Mouse (Mus musculus) midbrain, embryonic 11.5 days (tissue): Measurements from ENCODE around the gene Cfap298. TPM values are rescaled to one million over a fixed set of nuclear protein-coding genes. Genes with fewer than 3 reads are reported as not detected.

Source experiments
- ATAC-seq: fragments of 200-750 bp; cut with Nextera tagmentation; 2 replicates; pipeline ENCODE4 v1.8.0; 2017; ENCODE audit warnings: moderate TSS enrichment, moderate library complexity; ENCODE audit not compliant: low FRiP score
- DNase-seq: peaks from one replicate; pipeline ENCODE4 v3.0.0; 2015; ENCODE audit warnings: low spot score; ENCODE audit errors: missing footprints
- H3K27ac ChIP-seq: fragments of 300-500 bp; sonication (generic); 2 replicates; pipeline ENCODE4 v1.5.1; 2014; ENCODE audit warnings: low read depth, low read length
- H3K27me3 ChIP-seq: fragments of 300-500 bp; sonication (generic); 2 replicates; pipeline ENCODE4 v1.6.1; 2014; ENCODE audit warnings: mild to moderate bottlenecking, low read length, moderate library complexity, mixed read lengths; ENCODE audit not compliant: control insufficient read depth, insufficient read depth
- H3K36me3 ChIP-seq: fragments of 300-500 bp; sonication (generic); 2 replicates; pipeline ENCODE4 v1.6.1; 2014; ENCODE audit warnings: mild to moderate bottlenecking, low read length, moderate library complexity, mixed read lengths; ENCODE audit not compliant: control insufficient read depth, insufficient read depth
- H3K4me1 ChIP-seq: fragments of 300-500 bp; sonication (generic); 2 replicates; pipeline ENCODE4 v1.6.1; 2014; ENCODE audit warnings: low read length; ENCODE audit not compliant: control insufficient read depth, insufficient read depth
- H3K4me2 ChIP-seq: fragments of 300-500 bp; sonication (generic); 2 replicates; pipeline ENCODE4 v1.6.1; 2014; ENCODE audit warnings: mild to moderate bottlenecking, moderate library complexity
- H3K4me3 ChIP-seq: fragments of 300-500 bp; sonication (generic); 2 replicates; pipeline ENCODE4 v1.5.1; 2014; ENCODE audit warnings: low read depth, low read length
- H3K9ac ChIP-seq: fragments of 300-500 bp; sonication (generic); 2 replicates; pipeline ENCODE4 v1.6.1; 2014; ENCODE audit warnings: low read length
- H3K9me3 ChIP-seq: fragments of 300-500 bp; sonication (generic); 2 replicates; pipeline ENCODE4 v1.6.1; 2016; ENCODE audit warnings: low read length; ENCODE audit not compliant: control insufficient read depth
- WGBS: fragments of 180-500 bp; shearing (Covaris S2); extraction: QIAGEN DNeasy Blood & Tissue Kit; methylation state at CpG from one replicate; pipeline ENCODE4 v1.1.7; 2014; 5-methylcytosine and 5-hydroxymethylcytosine counted together
- polyA plus RNA-seq: library from polyadenylated mRNA; unstranded; fragments of >200 nt; fragmentation: Nextera tagmentation; extraction: Ambion mirVana; gene quantifications from 2 replicates; pipeline ENCODE4 v1.2.1, GENCODE M21; 2014

The Cfap298 gene
- polyA plus RNA-seq, 1 experiment from 2014 or later, result 50.5 TPM

DNA sequence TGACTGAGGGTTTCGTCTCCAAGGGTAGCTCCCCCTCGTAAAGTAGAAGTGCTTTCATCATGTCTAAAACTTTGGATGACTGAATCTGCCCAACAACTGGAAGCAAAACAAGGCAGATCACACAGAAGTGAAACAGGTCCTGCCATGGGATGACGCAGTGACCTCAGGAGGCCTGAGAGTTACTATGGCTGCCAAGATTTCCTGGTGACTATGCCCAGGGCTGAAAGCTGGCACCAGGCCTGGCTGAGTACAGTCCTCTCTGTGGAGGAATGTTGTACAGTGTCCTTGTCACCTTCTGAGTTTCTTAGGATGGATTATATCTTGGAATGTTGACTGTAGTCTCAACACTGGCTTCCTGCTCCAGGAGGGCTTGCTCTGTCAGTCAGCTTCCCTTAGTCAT, 37.3 kb downstream of the Cfap298 start:
- no peaks in the 10 kb centered on the region for H3K27me3 ChIP-seq
- WGBS, result 90% methylated on average over 3 of the region's 3 CpGs
- H3K4me1 ChIP-seq, result 0 out of 2 replicates have a peak, but pooled peaks cover 3% of the 10 kb centered on the region
- H3K36me3 ChIP-seq, result no peaks in the 10 kb centered on the region
- ATAC-seq (no peak), DNase-seq (no peak)
- no peak overlapping the region for H3K9ac ChIP-seq
- H3K4me3 ChIP-seq, result no peak overlapping the region
- H3K27ac ChIP-seq, result no peak overlapping the region
- H3K4me2 ChIP-seq, result no peak overlapping the region
- H3K9me3 ChIP-seq, result no peaks in the 10 kb centered on the region

- WGBS, result 64% methylated on average over 9 of the region's 9 CpGs
These were observed 41.1 kb downstream of the Cfap298 start for GRCm38 (mm10) chr16:90893792-90894191.

DNA sequence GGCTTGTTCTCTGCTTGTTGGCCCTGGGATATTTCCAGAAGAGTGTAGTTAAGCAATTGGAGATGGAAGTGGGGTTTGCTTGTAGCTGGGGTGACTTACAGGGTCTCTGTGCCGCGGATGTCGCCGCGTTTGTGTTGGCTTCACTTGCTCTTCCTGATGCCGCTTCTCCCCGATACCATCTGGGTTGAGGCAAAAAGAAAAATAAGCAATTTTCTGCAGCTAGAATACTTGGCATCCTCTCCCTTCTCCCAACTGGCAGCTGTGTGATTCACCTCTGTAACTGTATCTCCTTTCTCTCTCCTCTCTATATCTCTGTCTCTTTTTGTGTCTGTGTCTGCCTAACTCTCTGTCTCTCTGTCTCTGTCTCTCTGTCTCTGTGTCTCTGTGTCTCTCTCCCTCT, 41.9 kb downstream of the Cfap298 start:
- Histone ChIP-seq H3K9me3 (0 out of 2 replicates have a peak, but pooled peaks cover under 1% of the 10 kb centered on the region), H3K27me3 (no peaks in the 10 kb centered on the region), H3K27ac (no peak overlapping the region), H3K9ac (no peak overlapping the region), H3K4me2 (no peak overlapping the region), H3K4me1 (no peaks in the 10 kb centered on the region; the same call in 1 of the 2 replicates), H3K4me3 (no peak overlapping the region), H3K36me3 (no peaks in the 10 kb centered on the region)
- DNase-seq (no peak), ATAC-seq (no peak)
- 77% methylated on average over 7 of the region's 7 CpGs for WGBS

More at GRCm38 (mm10) chr16:90893792-90894191, 41.1 kb downstream of the Cfap298 start:
- H3K9ac ChIP-seq, result no peak overlapping the region
- no peaks in the 10 kb centered on the region for H3K27me3 ChIP-seq
- ATAC-seq (no peak), DNase-seq (no peak)
- no peak overlapping the region for H3K4me3 ChIP-seq
- H3K36me3 ChIP-seq, result no peaks in the 10 kb centered on the region
- no peaks in the 10 kb centered on the region for H3K9me3 ChIP-seq
- no peak overlapping the region for H3K27ac ChIP-seq
- H3K4me1 ChIP-seq, result no peaks in the 10 kb centered on the region; the same call in 1 of the 2 replicates
- no peak overlapping the region for H3K4me2 ChIP-seq

DNA sequence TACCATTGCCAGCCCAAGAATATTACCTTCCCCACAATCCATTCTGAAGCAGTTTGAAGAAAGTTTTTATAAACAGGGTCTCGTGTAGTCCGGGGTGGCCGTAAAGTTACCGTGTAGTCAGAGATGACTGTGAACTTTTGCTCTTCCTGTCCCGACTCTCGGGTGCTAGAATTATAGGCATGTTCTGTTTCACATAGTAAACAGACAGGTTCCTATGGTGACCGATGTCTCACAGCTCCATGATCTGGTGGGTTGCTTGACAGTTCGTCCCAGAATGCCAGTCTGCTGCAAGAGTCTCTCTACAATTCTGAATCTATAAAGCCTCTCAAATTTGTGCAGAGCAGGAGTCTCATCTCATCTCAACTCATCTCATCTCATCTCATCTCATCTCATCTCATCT, 42.8 kb downstream of the Cfap298 start:
- Histone ChIP-seq H3K9me3 (0 out of 2 replicates have a peak, but pooled peaks cover 4% of the 10 kb centered on the region), H3K4me2 (no peak overlapping the region), H3K27me3 (no peaks in the 10 kb centered on the region), H3K36me3 (no peaks in the 10 kb centered on the region), H3K4me3 (no peak overlapping the region), H3K9ac (no peak overlapping the region), H3K4me1 (no peaks in the 10 kb centered on the region; the same call in 1 of the 2 replicates), H3K27ac (no peak overlapping the region)
- WGBS, result 81% methylated on average over 8 of the region's 8 CpGs
- no peak for ATAC-seq
- no peak for DNase-seq

- no peaks in the 10 kb centered on the region for H3K27me3 ChIP-seq
- no peaks in the 10 kb centered on the region for H3K36me3 ChIP-seq
- no peak overlapping the region for H3K4me3 ChIP-seq
- no peak overlapping the region for H3K4me2 ChIP-seq
- 77% methylated on average over 14 of the region's 14 CpGs for WGBS
- H3K27ac ChIP-seq, result no peak overlapping the region
- 0 out of 2 replicates have a peak, but pooled peaks cover 4% of the 10 kb centered on the region for H3K9me3 ChIP-seq
- DNase-seq (no peak), ATAC-seq (no peak)
- H3K4me1 ChIP-seq, result no peaks in the 10 kb centered on the region; the same call in 1 of the 2 replicates
- H3K9ac ChIP-seq, result no peak overlapping the region
These were observed 43.3 kb downstream of the Cfap298 start for GRCm38 (mm10) chr16:90891601-90892000.

GRCm38 (mm10) chr16:90890683-90891082, 44.2 kb downstream of the Cfap298 start:
- Histone ChIP-seq H3K36me3 (no peaks in the 10 kb centered on the region), H3K4me3 (no peak overlapping the region), H3K27ac (no peak overlapping the region), H3K4me2 (no peak overlapping the region), H3K9ac (no peak overlapping the region), H3K4me1 (no peaks in the 10 kb centered on the region; the same call in 1 of the 2 replicates), H3K27me3 (no peaks in the 10 kb centered on the region), H3K9me3 (0 out of 2 replicates have a peak, but pooled peaks cover 4% of the 10 kb centered on the region)
- 87% methylated on average over 9 of the region's 9 CpGs for WGBS
- ATAC-seq (no peak), DNase-seq (no peak)

DNA sequence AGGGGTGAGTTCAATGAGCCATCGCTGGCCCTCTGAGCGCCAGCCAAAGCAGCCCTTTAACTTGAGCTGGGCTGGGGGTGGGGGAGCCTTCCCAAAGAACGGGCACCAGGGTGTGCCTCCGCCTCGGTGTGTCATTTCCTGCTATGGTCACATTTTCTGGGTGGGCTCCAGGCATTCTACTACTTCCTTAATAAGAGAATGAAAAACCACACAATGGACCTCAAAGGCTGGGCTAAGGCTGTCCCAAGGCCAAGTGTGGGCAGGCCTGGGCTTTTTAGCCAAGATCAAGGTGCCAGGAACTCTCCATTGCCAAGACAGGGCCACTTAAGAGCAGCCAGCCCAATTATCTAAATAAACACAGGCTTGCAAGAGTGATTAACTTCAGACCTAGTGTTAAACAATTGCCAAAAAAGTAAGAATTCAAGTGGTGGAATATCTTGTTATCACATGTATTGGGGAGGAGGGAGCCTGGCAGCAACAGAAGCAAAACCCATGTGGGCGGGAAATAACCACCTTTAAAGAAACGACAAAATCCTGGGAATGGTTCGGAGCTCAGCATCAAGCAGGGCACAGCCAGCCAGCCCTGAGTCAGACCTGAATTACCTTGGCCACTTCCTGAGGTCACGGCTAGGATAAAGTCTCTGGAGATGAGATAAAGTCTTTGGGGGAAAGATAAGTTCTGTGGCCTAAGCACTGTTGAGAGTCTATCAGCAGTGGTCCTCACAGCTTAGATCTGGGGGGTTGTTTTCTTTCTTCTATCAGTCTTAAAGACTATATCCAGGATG, 48.9 kb downstream of the Cfap298 start:
- Histone ChIP-seq H3K27me3 (no peaks in the 10 kb centered on the region), H3K27ac (no peak overlapping the region), H3K4me2 (no peak overlapping the region), H3K9me3 (0 out of 2 replicates have a peak, but pooled peaks cover 4% of the 10 kb centered on the region), H3K4me1 (no peaks in the 10 kb centered on the region), H3K4me3 (no peak overlapping the region), H3K9ac (no peak overlapping the region), H3K36me3 (no peaks in the 10 kb centered on the region)
- no peak for DNase-seq
- 81% methylated on average over 9 of the region's 9 CpGs for WGBS
- no peak for ATAC-seq

GRCm38 (mm10) chr16:90885351-90885750, 49.6 kb downstream of the Cfap298 start:
- ATAC-seq (no peak), DNase-seq (peak; percentile 8)
- WGBS, result 72% methylated on average over 2 of the region's 2 CpGs
- Histone ChIP-seq H3K9me3 (0 out of 2 replicates have a peak, but pooled peaks cover 4% of the 10 kb centered on the region), H3K9ac (no peak overlapping the region), H3K4me3 (no peak overlapping the region), H3K36me3 (no peaks in the 10 kb centered on the region), H3K4me1 (no peaks in the 10 kb centered on the region), H3K27me3 (no peaks in the 10 kb centered on the region), H3K4me2 (no peak overlapping the region), H3K27ac (no peak overlapping the region)

- Histone ChIP-seq H3K27me3 (no peaks in the 10 kb centered on the region; the same call in 1 of the 2 replicates), H3K9ac (no peak overlapping the region), H3K36me3 (no peaks in the 10 kb centered on the region), H3K4me3 (no peak overlapping the region), H3K27ac (no peak overlapping the region), H3K4me1 (no peaks in the 10 kb centered on the region), H3K9me3 (no peaks in the 10 kb centered on the region), H3K4me2 (no peak overlapping the region)
- DNase-seq (no peak), ATAC-seq (no peak)
- WGBS, result 70% methylated on average over 8 of the region's 8 CpGs
These were observed 52.4 kb downstream of the Cfap298 start for GRCm38 (mm10) chr16:90882501-90882977.
